Mouse (Mus musculus) intestine, postnatal 0 days (tissue): ENCODE measurements at regions not wholly inside any gene's neighbourhood (a gene's known extent, or its start where the extent isn't known, plus 50 kb on each side); places are given as distances from the start of the nearest gene placed in this dataset.

Experiments used
- ATAC-seq: fragments of 200-750 bp; cut with Nextera tagmentation; 2 replicates; pipeline ENCODE4 v1.8.0; 2017; ENCODE audit warnings: mild to moderate bottlenecking, moderate TSS enrichment, moderate library complexity
- H3K27ac ChIP-seq: fragments of 300-500 bp; sonication (generic); 2 replicates; pipeline ENCODE4 v1.5.1; 2014; ENCODE audit warnings: mild to moderate bottlenecking, low read depth, low read length, moderate library complexity
- H3K27me3 ChIP-seq: fragments of 300-500 bp; sonication (generic); replicated peaks from 2 replicates; pipeline ENCODE4 v1.6.1; 2014; ENCODE audit warnings: low read length, mixed read lengths; ENCODE audit not compliant: control insufficient read depth, insufficient read depth
- H3K36me3 ChIP-seq: fragments of 300-500 bp; sonication (generic); 2 replicates; pipeline ENCODE4 v1.6.1; 2014; ENCODE audit warnings: mild to moderate bottlenecking, moderate library complexity; ENCODE audit not compliant: control insufficient read depth, insufficient read depth
- H3K4me1 ChIP-seq: fragments of 300-500 bp; sonication (generic); replicated peaks from 2 replicates; pipeline ENCODE4 v1.6.1; 2014; ENCODE audit warnings: antibody characterized with exemption, low read length, mixed read lengths; ENCODE audit not compliant: control insufficient read depth, insufficient read depth
- H3K4me2 ChIP-seq: fragments of 300-500 bp; sonication (generic); replicated peaks from 2 replicates; pipeline ENCODE4 v1.6.1; 2014; ENCODE audit warnings: low read depth, mild to moderate bottlenecking, moderate library complexity
- H3K4me3 ChIP-seq: fragments of 300-500 bp; sonication (generic); 2 replicates; pipeline ENCODE4 v1.5.1; 2014; ENCODE audit warnings: low read depth, low read length
- H3K9ac ChIP-seq: fragments of 300-500 bp; sonication (generic); 2 replicates; pipeline ENCODE4 v1.6.1; 2014; ENCODE audit warnings: mild to moderate bottlenecking, low read depth, low read length
- H3K9me3 ChIP-seq: fragments of 300-500 bp; sonication (generic); 2 replicates; pipeline ENCODE4 v1.6.1; 2016; ENCODE audit warnings: mixed run types; ENCODE audit not compliant: control insufficient read depth
- CTCF ChIP-seq: sonication (generic); IDR thresholded peaks from 2 replicates; pipeline ENCODE4 v1.5.1; 2016; ENCODE audit warnings: low read depth, mild to moderate bottlenecking, control low read depth, antibody characterized with exemption, moderate library complexity
- WGBS: fragments of 180-500 bp; shearing (Covaris S2); extraction: QIAGEN DNeasy Blood & Tissue Kit; methylation state at CpG from one replicate; pipeline ENCODE4 v1.1.7; 2014; 5-methylcytosine and 5-hydroxymethylcytosine counted together

DNA sequence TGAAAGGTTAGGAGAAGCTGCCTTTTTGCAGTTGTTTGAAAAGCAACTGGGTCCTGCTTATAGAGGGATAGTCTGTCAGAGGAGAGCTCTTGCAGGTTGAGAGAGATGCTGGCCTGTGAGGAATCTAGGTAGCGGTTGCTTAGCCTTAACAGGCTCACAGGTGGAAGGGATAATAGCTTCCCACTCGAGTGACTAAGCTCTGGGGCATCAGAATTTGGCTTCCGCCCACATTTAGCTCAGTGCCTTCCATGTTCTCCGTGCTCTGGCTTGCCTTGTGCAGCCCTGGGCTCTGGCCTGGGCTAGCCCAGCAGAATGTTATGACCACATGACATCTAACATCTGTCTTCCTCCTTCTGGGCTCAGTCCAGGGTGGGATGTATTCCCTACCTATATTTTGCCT is 817.0 kb upstream of the Car8 start:
- H3K27ac ChIP-seq: no peak overlapping the region
- WGBS: 66% methylated on average over 4 of the region's 4 CpGs
- no peaks in the 10 kb centered on the region for H3K9me3 ChIP-seq
- no peak for ATAC-seq
- H3K4me1 ChIP-seq: no peaks in the 10 kb centered on the region; the same call in 1 of the 2 replicates
- H3K36me3 ChIP-seq: no peaks in the 10 kb centered on the region
- no peak overlapping the region for H3K9ac ChIP-seq
- no peak overlapping the region for H3K4me2 ChIP-seq
- no peak for TF ChIP-seq CTCF
- no peak overlapping the region for H3K4me3 ChIP-seq
- H3K27me3 ChIP-seq: no peaks in the 10 kb centered on the region

DNA sequence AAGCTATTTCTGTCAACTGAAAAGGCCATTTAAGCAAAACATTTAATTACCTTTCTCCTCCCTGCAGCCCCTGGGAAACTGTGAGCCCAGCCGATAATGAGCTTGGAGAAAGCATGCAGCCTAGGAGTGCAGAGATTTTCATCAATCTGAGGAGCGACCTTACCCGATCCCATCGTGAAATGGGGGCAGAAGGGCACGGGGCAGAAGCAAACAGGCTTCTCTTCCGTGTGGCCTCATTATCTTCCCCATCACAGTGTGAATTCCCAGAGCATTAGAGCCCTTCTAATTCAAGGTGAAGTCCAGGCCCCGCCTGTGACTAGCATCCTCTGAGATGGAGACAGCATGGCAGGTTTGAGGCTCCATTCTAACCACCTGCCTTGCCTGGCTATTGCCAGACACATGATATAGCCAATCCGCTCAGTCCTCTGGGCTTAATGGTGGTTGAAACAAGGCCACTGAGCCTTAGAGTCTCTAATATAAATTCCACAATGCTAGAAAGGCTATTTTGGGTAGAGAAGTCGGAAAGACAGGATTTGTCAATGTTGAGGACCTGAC is 816.5 kb upstream of the Car8 start:
- H3K27ac ChIP-seq: no peak overlapping the region
- ATAC-seq: no peak
- no peaks in the 10 kb centered on the region for H3K27me3 ChIP-seq
- no peaks in the 10 kb centered on the region for H3K9me3 ChIP-seq
- H3K9ac ChIP-seq: no peak overlapping the region
- WGBS: 65% methylated on average over 9 of the region's 9 CpGs
- no peak for TF ChIP-seq CTCF
- H3K4me1 ChIP-seq: no peaks in the 10 kb centered on the region; the same call in 1 of the 2 replicates
- H3K4me2 ChIP-seq: no peak overlapping the region
- H3K4me3 ChIP-seq: no peak overlapping the region
- H3K36me3 ChIP-seq: no peaks in the 10 kb centered on the region

DNA sequence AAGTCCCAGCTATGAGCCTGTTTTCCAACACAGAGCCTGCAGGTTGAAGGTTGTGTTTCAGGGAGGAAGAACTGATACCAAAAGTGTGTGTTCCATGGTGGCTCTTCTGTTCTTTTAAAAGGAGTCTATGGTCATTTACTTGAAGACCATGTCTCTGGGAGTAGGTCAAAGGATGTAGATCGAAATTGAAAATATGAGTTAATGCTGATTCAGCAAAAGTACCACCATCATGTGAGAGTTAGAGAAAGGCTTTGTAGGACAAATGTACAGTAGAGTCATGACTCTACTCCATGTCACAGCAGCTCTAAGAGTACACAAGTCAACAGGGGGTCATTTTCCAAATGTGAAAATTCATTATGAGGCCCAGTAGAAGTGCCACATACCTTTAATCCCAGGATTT is 810.0 kb upstream of the Car8 start:
- TF ChIP-seq CTCF: no peak
- Histone ChIP-seq H3K9me3 (no peaks in the 10 kb centered on the region), H3K36me3 (no peaks in the 10 kb centered on the region), H3K27ac (no peak overlapping the region), H3K4me2 (no peak overlapping the region), H3K9ac (no peak overlapping the region), H3K4me3 (no peak overlapping the region), H3K27me3 (no peaks in the 10 kb centered on the region), H3K4me1 (no peaks in the 10 kb centered on the region)
- WGBS: 89% methylated on average over 1 of the region's 1 CpGs
- no peak for ATAC-seq

DNA sequence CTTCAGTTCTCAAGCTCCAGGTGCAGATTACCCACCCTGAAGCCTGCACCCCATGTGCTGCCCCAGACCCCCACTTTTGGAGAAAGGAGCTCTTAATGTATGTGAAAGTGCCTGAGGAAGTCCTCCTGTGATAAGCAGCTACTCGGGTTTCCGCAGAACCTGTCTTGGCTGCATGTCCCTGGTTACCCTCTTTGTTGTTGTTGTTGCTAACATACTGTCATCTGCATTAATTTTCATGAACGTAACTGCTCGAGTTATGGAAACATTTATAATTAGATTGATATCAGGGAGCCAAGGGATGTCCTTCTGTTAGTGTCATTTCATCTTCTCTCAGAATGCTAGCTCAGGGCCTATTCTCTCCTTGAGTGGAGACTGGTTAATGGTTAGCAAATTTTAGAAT is 808.3 kb upstream of the Car8 start:
- Histone ChIP-seq H3K4me3 (no peak overlapping the region), H3K9me3 (no peaks in the 10 kb centered on the region), H3K9ac (no peak overlapping the region), H3K27me3 (no peaks in the 10 kb centered on the region), H3K4me2 (no peak overlapping the region), H3K36me3 (no peaks in the 10 kb centered on the region), H3K4me1 (no peaks in the 10 kb centered on the region), H3K27ac (no peak overlapping the region)
- WGBS: 54% methylated on average over 4 of the region's 4 CpGs
- no peak for ATAC-seq
- TF ChIP-seq CTCF: no peak

DNA sequence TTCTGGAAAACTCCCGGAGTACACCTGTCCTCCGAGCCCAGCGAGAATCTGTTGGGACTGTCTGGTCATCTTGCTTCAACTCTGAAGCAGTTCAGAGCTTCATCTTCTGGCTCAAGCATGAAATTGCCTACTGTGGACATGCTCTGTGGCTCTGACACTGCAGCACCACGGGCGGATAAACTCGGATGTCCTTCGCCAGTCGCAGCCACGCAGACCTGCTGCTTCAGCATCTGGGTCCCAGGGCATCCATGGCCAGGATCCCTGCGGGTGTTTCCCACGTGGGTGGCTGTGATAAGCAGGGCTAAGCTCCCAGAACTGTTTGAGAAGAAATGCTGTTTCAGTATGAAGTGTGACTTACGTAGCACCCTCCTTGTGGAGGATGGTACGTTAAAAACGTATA is 807.6 kb upstream of the Car8 start:
- Histone ChIP-seq H3K27ac (no peak overlapping the region), H3K4me2 (no peak overlapping the region), H3K9me3 (no peaks in the 10 kb centered on the region), H3K4me3 (no peak overlapping the region), H3K4me1 (no peaks in the 10 kb centered on the region), H3K36me3 (no peaks in the 10 kb centered on the region), H3K27me3 (no peaks in the 10 kb centered on the region), H3K9ac (no peak overlapping the region)
- TF ChIP-seq CTCF: no peak
- ATAC-seq: no peak
- WGBS: 84% methylated on average over 14 of the region's 14 CpGs

DNA sequence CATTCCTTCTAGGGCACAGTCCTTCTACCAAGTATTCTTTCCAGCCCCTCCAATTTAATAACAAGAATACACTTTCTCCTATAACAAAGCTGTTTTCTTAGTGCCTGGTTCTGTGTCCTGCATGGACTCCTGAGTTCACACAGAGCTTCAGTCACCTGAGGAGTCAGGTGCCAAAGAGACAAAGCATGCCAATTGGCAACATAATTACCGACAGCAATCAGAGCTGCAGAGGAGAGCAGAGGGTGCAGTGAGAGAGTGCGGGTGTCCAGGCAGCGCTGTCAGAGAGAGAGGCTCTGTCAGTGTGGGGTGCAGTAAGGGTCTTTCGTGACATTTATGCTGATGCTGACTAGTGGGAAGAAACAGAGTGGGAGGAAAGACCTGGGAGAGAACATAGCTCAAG is 807.2 kb upstream of the Car8 start:
- 67% methylated on average over 4 of the region's 4 CpGs for WGBS
- Histone ChIP-seq H3K9me3 (no peaks in the 10 kb centered on the region), H3K36me3 (no peaks in the 10 kb centered on the region), H3K27me3 (no peaks in the 10 kb centered on the region), H3K9ac (no peak overlapping the region), H3K4me1 (no peaks in the 10 kb centered on the region), H3K4me2 (no peak overlapping the region), H3K27ac (no peak overlapping the region), H3K4me3 (no peak overlapping the region)
- ATAC-seq: no peak
- TF ChIP-seq CTCF: no peak

DNA sequence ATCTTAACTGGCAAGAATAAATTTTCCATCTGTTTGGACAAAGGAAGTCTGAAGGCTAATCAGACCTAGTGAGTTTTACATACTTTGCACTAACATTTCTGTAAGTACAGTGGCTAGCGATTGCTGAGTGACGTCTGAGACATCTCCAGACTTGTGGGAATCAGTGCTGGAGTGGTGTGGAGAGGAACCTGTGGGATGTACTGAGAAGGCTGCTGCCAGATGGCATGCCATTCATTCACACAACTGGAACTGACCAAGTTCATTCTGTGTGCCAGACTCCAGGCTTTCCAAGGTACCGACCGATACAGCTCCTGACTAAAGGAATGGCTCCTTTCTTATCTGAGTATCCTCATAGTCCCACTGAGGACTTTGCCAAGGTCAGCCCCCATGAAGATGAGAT is 797.2 kb upstream of the Car8 start:
- TF ChIP-seq CTCF: no peak
- no peaks in the 10 kb centered on the region for H3K4me1 ChIP-seq
- H3K36me3 ChIP-seq: no peaks in the 10 kb centered on the region
- no peaks in the 10 kb centered on the region for H3K9me3 ChIP-seq
- no peak overlapping the region for H3K9ac ChIP-seq
- no peak for ATAC-seq
- no peak overlapping the region for H3K4me2 ChIP-seq
- H3K4me3 ChIP-seq: no peak overlapping the region
- WGBS: 79% methylated on average over 4 of the region's 4 CpGs
- no peaks in the 10 kb centered on the region for H3K27me3 ChIP-seq
- no peak overlapping the region for H3K27ac ChIP-seq
